Mouse (Mus musculus): ENCODE measurements at regions not wholly inside any gene's neighbourhood (a gene's known extent, or its start where the extent isn't known, plus 50 kb on each side); places are given as distances from the start of the nearest gene placed in this dataset.
A peak's percentile ranks its signal among the peaks of the same experiment; 100 is the strongest.

- no peak for DNase-seq (ENCODE audit: low read depth)
Measured at GRCm38 (mm10) chr10:126815730-126816129, 85.4 kb downstream of the Atp23 start.

- DNase-seq (ENCODE audit: low read depth): no peak
Measured at GRCm38 (mm10) chr10:126814968-126815367, 86.2 kb downstream of the Atp23 start.

- DNase-seq (ENCODE audit: low read depth): no peak
Measured at GRCm38 (mm10) chr10:126813051-126813593, 88.0 kb downstream of the Atp23 start.

- no peak for DNase-seq (ENCODE audit: low read depth)
Measured at GRCm38 (mm10) chr10:126812243-126812755, 88.9 kb downstream of the Atp23 start.

- DNase-seq (ENCODE audit: low read depth): no peak
Measured at GRCm38 (mm10) chr10:126810346-126811095, 90.6 kb downstream of the Atp23 start.

- peak; percentile 53 for DNase-seq (ENCODE audit: low read depth)
Measured at GRCm38 (mm10) chr10:126809587-126809986, 91.6 kb downstream of the Atp23 start.

- DNase-seq (ENCODE audit: low read depth): no peak
Measured at GRCm38 (mm10) chr10:126806881-126807280, 94.3 kb downstream of the Atp23 start.

- DNase-seq (ENCODE audit: low read depth): no peak
Measured at GRCm38 (mm10) chr10:126802732-126803131, 98.4 kb downstream of the Atp23 start.

GRCm38 (mm10) chr10:126799393-126799792, 101.8 kb downstream of the Atp23 start:
- DNase-seq (ENCODE audit: low read depth): no peak

GRCm38 (mm10) chr10:126793136-126793535, 108.0 kb downstream of the Atp23 start:
- DNase-seq (ENCODE audit: low read depth): no peak

- no peak for DNase-seq (ENCODE audit: low read depth)
Measured at GRCm38 (mm10) chr10:126792371-126792835, 108.8 kb downstream of the Atp23 start.

GRCm38 (mm10) chr10:126788277-126788676, 112.9 kb downstream of the Atp23 start:
- no peak for DNase-seq (ENCODE audit: low read depth)

GRCm38 (mm10) chr10:126783161-126783560, 118.0 kb downstream of the Atp23 start:
- DNase-seq (ENCODE audit: low read depth): no peak

GRCm38 (mm10) chr10:126776603-126777002, 124.6 kb downstream of the Atp23 start:
- DNase-seq (ENCODE audit: low read depth): no peak

- no peak for DNase-seq (ENCODE audit: low read depth)
Measured at GRCm38 (mm10) chr10:126775946-126776345, 125.2 kb downstream of the Atp23 start.

GRCm38 (mm10) chr10:126770446-126771020, 130.6 kb downstream of the Atp23 start:
- no peak for DNase-seq (ENCODE audit: low read depth)

GRCm38 (mm10) chr10:126765648-126766047, 135.5 kb downstream of the Atp23 start:
- DNase-seq (ENCODE audit: low read depth): no peak

- DNase-seq (ENCODE audit: low read depth): no peak
Measured at GRCm38 (mm10) chr10:126764740-126765139, 136.4 kb downstream of the Atp23 start.

GRCm38 (mm10) chr10:126763976-126764375, 137.2 kb downstream of the Atp23 start:
- DNase-seq (ENCODE audit: low read depth): no peak

- DNase-seq (ENCODE audit: low read depth): no peak
Measured at GRCm38 (mm10) chr10:126758682-126759081, 142.5 kb downstream of the Atp23 start.

- DNase-seq (ENCODE audit: low read depth): no peak
Measured at GRCm38 (mm10) chr10:126753201-126753600, 148.0 kb downstream of the Atp23 start.

GRCm38 (mm10) chr10:126752699-126753098, 148.5 kb downstream of the Atp23 start:
- DNase-seq (ENCODE audit: low read depth): no peak
